Mouse (Mus musculus): ENCODE results near the gene Ago3. TPM values are rescaled to one million over a fixed set of nuclear protein-coding genes. Genes with fewer than 3 reads are reported as not detected.

Gene Ago3
- total RNA-seq, 2 experiments from 2014 or later, result 23.0 to 23.5 TPM

DNA sequence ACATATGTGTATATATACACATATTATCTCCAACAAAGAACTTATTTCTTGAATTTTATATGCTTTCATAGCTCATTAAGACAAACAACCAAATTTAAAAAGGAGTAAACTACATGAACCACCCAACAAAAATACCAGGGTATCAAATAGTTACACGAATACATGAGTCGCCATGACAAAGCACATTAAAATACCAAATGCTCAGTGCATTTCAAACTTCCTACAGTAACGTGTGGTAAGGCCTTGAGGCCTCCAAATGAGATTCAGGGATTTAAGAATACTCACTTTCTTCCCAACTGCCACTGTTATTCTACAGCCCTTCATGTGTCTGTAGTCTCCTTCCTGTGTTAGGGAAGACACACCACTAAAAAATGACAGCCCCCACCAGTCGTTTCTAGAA, 2.4 kb upstream of the Ago3 start:
- intact Hi-C loops (cut with DNase I), result no loop called here
- no peak for DNase-seq (ENCODE audit: extremely low spot score in 1 of 2, low spot score in 2 of 2)

DNA sequence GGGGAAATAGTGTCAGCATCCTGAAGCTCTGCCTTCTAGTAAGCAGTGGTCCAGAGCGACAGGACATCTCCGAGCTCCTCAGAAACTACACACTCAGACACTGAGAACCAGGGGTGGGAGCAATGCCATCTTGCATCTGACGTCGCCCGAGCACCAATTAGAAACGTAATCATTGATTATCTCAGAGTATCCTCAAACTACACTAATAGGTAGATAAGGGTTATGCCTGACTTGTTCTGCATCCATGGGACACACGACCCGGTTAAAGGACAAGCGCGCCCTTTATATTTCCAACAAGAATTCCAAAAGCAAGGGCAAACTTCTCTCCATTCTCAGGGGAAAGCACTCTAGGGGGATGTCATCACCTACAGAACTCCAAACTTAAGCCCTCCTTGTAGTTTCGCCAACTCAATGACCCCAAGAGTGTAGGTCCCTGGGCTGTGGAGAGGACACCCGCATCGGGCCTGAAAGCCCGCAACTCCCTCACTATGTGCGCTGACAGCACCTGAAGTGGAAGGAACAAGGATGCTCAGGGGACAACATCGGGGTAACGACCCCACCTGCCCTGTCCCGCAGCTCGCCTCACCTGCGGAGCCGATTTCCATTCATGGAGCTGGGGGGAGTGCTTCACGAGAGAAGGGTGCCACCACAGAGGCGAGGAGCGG, 542 bp downstream of the Ago3 start:
- intact Hi-C loops (cut with DNase I), result no loop called here

DNA sequence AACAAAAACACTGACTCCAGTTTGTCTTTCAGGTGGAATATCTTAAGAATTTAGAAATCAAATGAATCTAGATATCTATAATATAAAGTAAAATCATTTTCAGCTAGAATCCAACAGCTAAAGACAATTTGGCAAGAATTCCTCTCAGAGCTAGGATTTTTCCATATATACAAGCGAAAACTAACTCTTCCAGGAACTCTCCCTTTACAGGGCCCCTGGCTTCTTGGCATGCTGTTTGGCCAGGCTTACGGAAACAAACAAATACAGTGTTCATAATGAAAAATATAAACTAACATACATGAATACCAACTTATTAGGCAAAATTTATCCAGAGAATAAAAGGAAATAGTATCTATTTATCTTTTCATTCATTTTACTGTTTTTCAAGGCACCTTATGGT, 5.5 kb downstream of the Ago3 start:
- intact Hi-C loops (cut with DNase I), result no loop called here
- DNase-seq (ENCODE audit: extremely low spot score in 1 of 2, low spot score in 2 of 2), result no peak

More for the DNA sequence above, 542 bp downstream of the Ago3 start:
- DNase-seq (ENCODE audit: extremely low spot score in 1 of 2, low spot score in 2 of 2), result no peak

DNA sequence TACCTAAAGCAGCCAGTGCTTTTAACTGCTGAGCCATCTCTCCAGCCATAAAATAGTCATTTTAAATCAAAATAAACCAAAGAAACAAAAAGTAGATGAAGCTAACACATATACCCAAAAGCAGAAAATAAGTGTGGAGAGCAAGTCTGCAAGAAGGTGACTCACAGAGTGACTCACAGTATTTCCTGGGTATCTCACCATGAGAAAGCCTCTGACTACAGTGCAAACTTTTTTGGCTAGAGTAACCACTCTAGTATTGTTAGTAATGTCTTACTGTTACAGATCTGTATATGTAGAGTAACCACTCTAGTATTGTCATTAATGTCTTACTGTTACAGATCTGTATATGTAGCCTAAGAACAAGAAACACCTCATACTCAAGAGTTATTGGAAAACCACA, 13.6 kb downstream of the Ago3 start:
- DNase-seq (ENCODE audit: extremely low spot score in 1 of 2, low spot score in 2 of 2), result no peak
- intact Hi-C loops (cut with DNase I), result no loop called here

DNA sequence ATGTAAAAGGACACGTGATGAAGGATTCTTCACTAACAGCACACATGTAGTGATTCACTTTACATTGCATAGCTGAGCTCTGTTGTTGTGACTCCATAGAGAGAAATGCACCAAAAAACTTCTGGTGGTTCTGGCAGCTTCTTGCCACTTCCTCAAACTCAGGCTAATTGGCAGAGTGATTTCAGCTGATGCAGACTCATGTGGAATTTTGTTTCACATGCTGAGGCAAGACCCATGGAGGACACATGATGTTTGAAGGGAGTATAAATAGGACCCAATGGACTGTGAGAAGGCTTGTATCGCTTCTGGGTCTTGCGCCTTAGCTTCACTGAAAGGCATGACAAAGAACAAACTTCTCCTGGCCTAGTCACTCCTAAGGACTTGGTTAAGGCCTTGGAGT, 16.8 kb downstream of the Ago3 start:
- intact Hi-C loops (cut with DNase I), result no loop called here
- DNase-seq (ENCODE audit: extremely low spot score in 1 of 2, low spot score in 2 of 2), result no peak

DNA sequence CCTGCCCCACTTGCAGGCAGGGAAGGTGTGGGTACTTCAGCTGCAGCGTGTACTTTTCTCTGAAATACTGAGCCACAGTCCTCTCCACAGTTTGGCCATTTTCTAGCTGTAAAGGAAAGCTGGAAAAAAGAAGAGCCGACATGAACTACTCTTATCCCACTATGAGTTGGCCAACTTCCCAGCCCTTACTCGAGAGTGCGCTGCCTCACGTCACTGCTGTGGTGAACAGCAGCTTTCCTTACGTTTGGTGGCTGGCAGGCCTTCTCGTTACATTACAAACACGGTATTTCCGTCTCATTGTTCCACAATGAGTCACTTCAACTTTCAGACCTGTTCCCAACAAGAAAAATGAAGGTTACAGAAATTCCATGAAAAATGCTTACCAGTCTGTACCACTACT, 57.9 kb downstream of the Ago3 start:
- DNase-seq (ENCODE audit: extremely low spot score in 1 of 2, low spot score in 2 of 2), result no peak
- intact Hi-C loops (cut with DNase I), result no loop called here

DNA sequence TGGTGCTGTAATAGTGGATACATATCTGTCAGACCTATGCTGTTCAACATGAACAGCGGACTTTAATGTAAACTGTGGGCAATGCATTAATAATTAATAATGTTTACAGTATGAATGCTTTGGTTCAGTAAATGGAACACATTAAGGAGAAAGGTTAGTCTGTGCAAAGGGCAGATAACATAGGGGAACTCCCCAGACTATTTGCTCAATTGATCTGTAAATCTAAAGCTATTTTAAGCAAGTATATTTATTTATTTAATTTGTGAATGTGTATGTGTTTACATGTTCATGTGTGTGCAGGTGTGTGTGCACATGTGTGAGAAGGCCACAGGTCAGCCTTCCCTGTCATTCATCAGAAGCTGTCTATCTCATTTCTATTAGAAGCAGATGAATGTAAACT, 69.3 kb downstream of the Ago3 start:
- no peak for DNase-seq (ENCODE audit: extremely low spot score in 1 of 2, low spot score in 2 of 2)
- intact Hi-C loops (cut with DNase I), result no loop called here

DNA sequence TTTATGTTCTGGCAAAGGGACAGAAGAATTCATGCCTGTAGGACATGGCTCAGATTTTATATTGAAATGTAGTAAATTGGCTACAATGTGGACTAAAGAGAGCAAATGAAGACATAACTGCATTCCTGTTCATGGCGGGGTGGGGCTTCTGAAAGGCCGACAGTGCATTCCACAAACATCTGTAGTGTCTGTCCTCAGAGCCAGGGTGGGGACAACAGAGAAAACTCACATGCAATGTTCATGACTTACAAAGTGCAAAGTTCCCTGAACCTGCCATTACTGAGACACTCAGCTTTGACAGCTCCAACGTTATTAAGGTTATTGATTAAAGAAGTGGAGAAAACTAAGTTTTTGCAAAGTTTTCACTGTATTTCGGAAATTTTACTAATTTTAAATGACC, 85.9 kb downstream of the Ago3 start:
- no peak for DNase-seq (ENCODE audit: extremely low spot score in 1 of 2, low spot score in 2 of 2)
- intact Hi-C loops (cut with DNase I), result no loop called here

DNA sequence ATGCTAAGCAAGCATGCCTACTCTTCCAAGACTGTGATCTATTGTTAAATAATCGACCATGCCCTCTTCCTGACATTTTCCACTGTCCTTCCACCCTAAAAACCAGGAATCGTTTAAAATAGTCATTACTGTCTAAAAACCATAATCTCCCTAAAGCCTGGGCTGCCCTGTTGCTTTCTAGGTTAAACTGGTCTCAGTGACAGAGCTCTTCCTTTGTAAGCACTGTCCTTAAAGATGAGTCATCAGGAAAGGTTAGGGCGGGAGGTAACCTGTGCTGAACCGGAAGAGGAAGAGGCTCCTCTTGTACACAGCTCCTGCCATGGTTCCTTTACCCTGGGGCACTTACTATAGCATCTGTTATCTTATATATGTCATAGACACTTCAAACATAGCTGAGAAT, 89.9 kb downstream of the Ago3 start:
- intact Hi-C loops (cut with DNase I), result no loop called here
- no peak for DNase-seq (ENCODE audit: extremely low spot score in 1 of 2, low spot score in 2 of 2)

DNA sequence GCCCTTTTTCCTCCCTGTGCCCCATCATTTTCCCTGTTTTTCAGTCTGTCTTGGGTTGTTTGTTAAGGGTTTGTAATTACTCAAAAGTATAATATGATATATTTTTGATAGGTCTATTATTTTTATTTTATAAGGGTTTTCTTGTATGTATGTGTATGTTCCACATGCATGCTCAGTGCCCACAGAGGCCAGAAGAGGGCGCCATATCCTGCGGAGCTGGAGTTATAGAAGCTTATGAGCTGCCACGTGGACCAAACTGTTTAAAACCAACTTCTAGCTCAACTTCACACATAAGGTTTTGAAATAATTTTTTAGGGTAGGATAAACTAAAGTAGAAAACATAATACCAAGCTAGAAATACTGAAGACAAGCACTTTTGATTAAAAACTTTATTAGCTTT, 97.0 kb downstream of the Ago3 start:
- peak in 1 of 2 experiments; percentile 32 for DNase-seq (ENCODE audit: extremely low spot score in 1 of 2, low spot score in 2 of 2)
- intact Hi-C loops (cut with DNase I), result no loop called here

DNA sequence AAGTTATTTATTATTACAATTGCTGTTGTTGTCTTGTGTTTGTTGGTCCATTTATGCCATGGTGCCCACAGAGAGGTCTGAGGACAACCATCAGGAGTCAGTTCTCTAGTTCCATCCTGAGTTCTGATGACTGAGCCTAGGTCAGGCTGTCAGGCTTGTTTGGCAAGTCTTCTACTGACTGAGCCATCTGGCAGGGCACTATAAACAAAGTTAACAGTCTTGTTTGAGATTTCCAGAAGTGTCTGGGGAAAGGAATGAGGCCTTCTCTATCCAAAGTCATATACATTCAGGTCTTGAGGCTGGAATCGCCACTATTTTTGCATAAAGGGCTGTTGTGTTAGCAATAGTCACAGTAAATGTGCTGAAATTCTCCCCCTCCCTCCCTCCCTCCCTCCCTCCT, 97.6 kb downstream of the Ago3 start:
- no peak for DNase-seq (ENCODE audit: extremely low spot score in 1 of 2, low spot score in 2 of 2)
- intact Hi-C loops (cut with DNase I), result no loop called here

DNA sequence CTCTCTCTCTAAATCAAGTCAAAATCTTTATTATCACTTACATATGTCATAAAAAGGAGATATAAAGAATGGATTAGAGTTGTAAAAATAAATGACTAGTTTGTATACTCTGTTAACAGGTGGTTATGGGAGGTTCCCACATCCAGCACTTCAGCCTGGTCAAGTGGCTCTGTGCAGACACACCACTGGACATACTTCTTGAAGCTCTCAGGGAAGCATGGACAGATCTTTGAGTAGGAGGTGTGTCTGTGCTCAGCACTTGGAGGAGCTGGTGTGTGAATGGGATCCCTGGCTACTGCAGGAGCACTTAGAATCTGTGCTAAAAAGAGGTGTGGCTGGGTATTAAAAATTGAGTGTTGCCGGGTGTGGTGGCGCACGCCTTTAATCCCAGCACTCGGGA, 99.1 kb downstream of the Ago3 start:
- no peak for DNase-seq (ENCODE audit: extremely low spot score in 1 of 2, low spot score in 2 of 2)
- intact Hi-C loops (cut with DNase I), result no loop called here

DNA sequence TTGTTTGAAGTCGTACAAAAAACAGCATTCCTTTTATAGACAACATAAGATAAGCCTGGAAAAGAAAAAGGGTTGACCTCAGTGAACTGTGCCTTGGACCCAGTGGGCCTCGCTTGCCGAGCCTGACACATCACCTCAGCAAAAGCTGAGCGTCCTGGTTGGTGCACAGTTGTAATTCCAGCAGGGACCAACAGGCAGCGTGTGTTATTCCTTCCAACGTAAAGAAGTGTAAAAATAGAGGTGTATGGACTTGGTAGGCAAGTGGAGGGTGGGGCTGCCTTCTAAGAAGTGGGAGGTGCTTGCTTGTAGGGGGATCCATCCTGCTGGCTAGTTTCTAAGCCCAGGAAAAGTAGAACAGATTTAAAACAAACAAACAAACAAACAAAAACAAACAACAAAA, 103.3 kb downstream of the Ago3 start:
- no peak for DNase-seq (ENCODE audit: extremely low spot score in 1 of 2, low spot score in 2 of 2)
- intact Hi-C loops (cut with DNase I), result no loop called here

DNA sequence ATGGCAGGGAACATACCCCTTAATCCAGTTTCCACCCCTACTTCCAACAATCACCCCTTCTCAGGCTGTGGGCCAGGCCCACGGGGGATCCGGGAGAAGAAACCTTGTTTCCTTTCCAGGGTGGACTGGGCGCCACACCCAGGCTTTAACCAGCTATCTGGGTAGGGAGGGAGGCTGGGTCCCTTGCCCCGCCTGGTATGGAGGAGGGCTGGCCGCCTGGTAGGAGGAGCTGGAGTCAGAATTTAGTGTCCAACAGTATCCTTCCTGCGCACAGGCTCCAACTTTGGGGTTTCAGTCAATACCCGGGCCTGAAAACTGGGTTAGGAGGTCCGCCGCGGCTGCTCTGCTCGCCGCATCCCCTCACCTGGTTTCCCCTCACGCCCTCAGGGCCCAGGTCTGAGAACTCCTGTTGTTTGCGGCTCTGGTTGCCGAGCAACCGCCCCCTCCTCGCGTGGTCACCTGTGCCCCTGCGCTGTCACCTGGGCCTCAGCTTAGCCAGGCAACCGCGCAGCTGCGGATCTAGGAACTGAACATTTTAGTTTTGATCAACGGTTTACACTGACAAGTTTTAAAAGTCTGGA, 104.0 kb downstream of the Ago3 start, which contains the start of gene Tekt2:
Gene Tekt2 (minus strand): TSS at position 408 of the 581 bp plus-strand sequence.
- intact Hi-C loops (cut with DNase I), result no loop called here
- peak in 1 of 2 experiments; percentile 47 for DNase-seq (ENCODE audit: extremely low spot score in 1 of 2, low spot score in 2 of 2)

DNA sequence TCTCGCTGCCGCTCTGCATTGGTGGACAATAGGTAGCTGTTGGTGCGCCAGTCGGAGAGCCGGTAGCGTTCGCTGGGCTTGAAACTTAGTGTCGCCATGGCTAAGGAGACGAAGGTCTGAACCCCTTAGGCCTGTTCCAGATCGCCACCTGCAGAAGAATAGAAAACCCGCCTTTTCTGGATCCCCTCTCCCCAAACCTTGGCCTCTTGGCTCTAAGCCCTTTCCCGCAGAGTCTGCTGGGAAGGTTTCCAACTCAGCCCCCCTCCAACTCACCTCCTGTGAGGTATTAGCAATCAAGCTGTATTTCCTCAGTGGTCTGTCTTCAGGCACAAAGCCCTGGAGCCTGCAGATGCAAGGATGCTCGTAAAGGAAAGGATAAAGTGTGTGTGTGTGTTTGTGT, 104.5 kb downstream of the Ago3 start:
- intact Hi-C loops (cut with DNase I), result no loop called here
- DNase-seq (ENCODE audit: extremely low spot score in 1 of 2, low spot score in 2 of 2), result peak in 1 of 2 experiments; percentile 25

DNA sequence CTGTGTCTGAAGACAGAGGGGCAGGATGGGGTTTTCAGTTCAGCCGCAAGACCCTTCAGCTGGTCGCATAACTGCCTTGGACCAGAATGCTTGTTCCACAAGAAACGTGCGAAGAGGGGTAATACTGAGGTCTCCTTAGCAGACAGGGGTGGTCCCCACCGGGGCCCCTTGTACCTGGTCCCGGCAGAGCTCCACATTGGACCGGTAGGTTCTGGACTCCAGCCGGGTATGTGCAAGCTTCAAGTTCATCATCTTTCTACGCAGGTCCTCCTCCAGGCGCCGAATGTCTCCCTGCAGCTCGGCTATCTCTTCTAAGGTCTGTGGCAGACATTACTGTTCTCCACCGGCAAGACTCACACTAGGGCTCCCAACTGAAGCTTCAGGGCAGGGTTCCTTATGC, 106.7 kb downstream of the Ago3 start:
- intact Hi-C loops (cut with DNase I), result no loop called here
- no peak for DNase-seq (ENCODE audit: extremely low spot score in 1 of 2, low spot score in 2 of 2)

DNA sequence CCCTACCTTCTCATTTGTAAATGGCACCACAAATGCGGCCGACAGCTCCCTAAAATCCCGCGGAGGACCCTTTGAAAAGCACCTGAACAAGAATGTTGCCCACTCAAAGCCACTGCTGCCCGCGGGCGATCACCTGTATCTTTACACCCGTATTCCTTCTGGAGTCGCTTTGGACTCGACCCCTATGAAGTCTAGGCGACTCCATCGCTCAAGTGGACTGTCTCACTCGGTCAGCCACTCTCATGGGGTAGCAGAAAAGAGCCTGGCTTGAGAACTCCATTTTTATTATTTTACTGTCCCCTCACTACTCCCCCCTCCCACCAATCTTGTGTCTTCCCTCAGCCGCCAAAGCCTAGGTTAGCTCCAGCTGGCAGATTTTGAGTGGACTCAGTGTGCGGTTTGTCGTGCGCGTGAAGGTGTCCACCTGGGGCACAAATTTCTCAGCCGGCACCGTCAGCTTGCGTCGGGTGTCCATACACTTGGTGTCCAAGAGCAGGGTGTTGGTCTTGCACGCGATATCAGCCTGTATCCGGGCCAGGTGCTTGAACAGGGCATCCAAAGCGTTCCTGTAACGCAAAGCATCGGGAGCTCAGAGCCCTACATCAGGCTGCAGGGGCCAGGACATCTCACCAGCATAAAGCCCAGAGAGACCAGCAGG, 107.4 kb downstream of the Ago3 start:
- DNase-seq (ENCODE audit: extremely low spot score in 1 of 2, low spot score in 2 of 2), result no peak
- intact Hi-C loops (cut with DNase I), result no loop called here

DNA sequence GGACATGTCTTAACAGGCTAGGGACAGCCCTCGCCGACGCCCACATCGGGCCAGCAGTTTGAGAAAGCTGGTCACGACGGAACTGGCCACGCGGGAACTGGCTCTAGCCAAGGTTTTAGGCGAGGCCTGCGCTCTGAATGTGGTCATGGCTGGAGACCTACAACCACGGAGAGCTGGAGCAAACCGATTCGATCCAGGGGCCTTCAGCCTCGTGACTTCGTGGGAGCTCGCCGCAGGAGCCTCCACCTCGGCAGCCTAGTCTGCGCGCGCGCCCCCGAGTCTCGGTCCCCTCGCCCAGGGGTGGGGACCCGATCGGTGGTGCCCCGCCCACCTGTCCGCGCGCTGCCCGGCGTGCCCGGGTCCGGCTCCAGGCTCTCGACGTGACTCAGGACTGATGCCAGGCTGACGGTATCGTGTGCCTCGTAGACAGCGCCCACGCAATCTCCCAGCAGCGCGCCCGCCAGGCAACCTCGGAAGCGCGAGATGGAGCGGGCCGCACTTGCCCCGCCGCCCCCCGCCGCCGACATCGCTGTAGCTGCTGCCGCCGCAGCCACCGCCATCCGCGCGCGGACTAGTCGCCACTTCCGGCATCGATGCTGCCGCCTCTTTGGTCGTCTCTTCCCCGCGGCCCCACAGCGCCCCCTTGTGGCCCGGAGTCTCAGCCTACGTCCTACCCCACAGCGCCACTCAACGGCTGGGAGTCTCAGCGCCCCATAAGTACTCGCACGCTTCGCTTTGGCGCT, 108.1 kb downstream of the Ago3 start, which contains the start of gene Adprhl2:
Gene Adprhl2 (minus strand): TSS at position 593 of the 743 bp plus-strand sequence.
- intact Hi-C loops (cut with DNase I), result no loop called here
- peak; percentile 97 to 99 for DNase-seq (ENCODE audit: extremely low spot score in 1 of 2, low spot score in 2 of 2)

DNA sequence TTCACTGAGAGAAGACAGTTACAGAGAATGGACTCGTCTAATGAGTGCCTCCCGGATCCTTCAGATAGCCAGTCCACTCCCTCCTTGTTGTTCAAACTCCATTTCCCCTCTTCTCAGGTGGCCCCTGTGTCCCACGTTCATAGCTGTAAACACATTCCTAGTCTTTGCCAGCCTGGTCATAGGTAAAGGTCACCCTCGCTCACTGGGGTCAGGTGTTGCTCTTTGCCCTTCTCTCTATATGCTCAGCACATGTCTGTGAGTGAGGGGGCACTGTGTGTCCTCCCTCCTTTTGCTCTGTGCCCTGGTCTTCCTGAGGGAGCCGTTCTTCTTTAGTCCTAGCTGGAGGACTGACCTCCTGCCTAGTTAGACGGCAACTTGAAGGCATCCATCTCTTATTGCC, 109.5 kb downstream of the Ago3 start:
- no peak for DNase-seq (ENCODE audit: extremely low spot score in 1 of 2, low spot score in 2 of 2)
- intact Hi-C loops (cut with DNase I), result loop anchor here (5.0 kb wide), 1 partner anchor 93 kb away; no protein-coding TSS in a partner anchor

Data from left cerebral cortex, postnatal 10 days (tissue).